Mouse (Mus musculus): ENCODE results near the gene Cenpn.

DNA sequence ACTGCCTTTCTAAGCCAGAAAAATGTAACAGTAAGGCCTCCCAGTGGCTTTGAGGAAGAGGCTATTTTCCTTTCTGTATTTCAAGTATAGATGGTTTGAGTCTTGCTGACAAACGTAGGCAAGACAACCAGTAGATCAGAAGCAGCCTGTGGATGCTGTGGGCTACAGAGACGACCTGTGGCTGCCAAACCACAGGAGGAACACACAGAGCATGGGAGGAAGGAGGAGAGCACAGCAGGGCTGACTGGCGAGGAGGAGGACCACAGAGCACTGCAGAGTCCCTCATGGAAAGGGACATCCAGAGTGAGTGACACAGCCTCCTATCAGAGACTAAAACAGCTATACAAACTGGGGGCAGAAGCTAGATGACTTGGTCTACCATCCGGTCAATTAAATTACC, 16.3 kb upstream of the Cenpn start:
- TF ChIP-seq CTCF (IDR thresholded peaks at IDR 0.05; ENCODE audit: low read depth, low read length): no peak
- no peak for TF ChIP-seq POLR2A (IDR thresholded peaks at IDR 0.05; ENCODE audit: borderline replicate concordance, low read depth, low read length)

All from bone marrow macrophage, adult 2 months (primary cell).